Mouse (Mus musculus) ES-Bruce4 (cell line): ENCODE measurements around the gene Znhit1. TPM values are rescaled to one million over a fixed set of nuclear protein-coding genes. Genes with fewer than 3 reads are reported as not detected.
"Not testable (repeated sequence)": the region's sequence is repeated elsewhere in the genome, so short reads cannot be mapped to it uniquely, and the experiment has no call there.

ENCODE experiments used
- H3K27ac ChIP-seq: 2 replicates; pipeline ENCODE4 v1.5.1; 2012; ENCODE audit warnings: low read length, inconsistent platforms; ENCODE audit not compliant: insufficient read depth
- H3K27me3 ChIP-seq: 2 replicates; pipeline ENCODE4 v1.6.1; 2012; ENCODE audit warnings: mild to moderate bottlenecking, low read length, inconsistent platforms; ENCODE audit not compliant: control insufficient read depth, poor library complexity, insufficient read depth, severe bottlenecking
- H3K36me3 ChIP-seq: 2 replicates; pipeline ENCODE4 v1.6.1; 2012; ENCODE audit warnings: inconsistent platforms, mild to moderate bottlenecking, low read length, moderate library complexity; ENCODE audit not compliant: control insufficient read depth, poor library complexity, insufficient read depth, severe bottlenecking
- H3K4me1 ChIP-seq: one replicate; pipeline ENCODE4 v1.8.1; 2011; ENCODE audit warnings: low read length; ENCODE audit not compliant: control insufficient read depth, insufficient read depth
- H3K4me3 ChIP-seq: 2 replicates; pipeline ENCODE4 v1.5.1; 2011; ENCODE audit warnings: low read depth, mild to moderate bottlenecking, low read length
- H3K9ac ChIP-seq: 2 replicates; pipeline ENCODE4 v1.6.1; 2012; ENCODE audit warnings: low read depth, mild to moderate bottlenecking, inconsistent platforms; ENCODE audit not compliant: poor library complexity, severe bottlenecking
- H3K9me3 ChIP-seq: replicated peaks from 2 replicates; pipeline ENCODE4 v1.6.1; 2012; ENCODE audit warnings: mild to moderate bottlenecking, low read length, inconsistent platforms; ENCODE audit not compliant: control insufficient read depth, poor library complexity, insufficient read depth, severe bottlenecking
- CTCF ChIP-seq: IDR thresholded peaks from one replicate; pipeline ENCODE4 v1.8.1; 2011; ENCODE audit warnings: low read depth, low read length
- EP300 ChIP-seq: IDR thresholded peaks from 2 replicates; pipeline ENCODE4 v1.6.1; 2011; ENCODE audit warnings: low read depth, low read length; ENCODE audit not compliant: insufficient read depth
- POLR2A ChIP-seq: IDR thresholded peaks from one replicate; pipeline ENCODE4 v1.8.1; 2011; ENCODE audit warnings: low read length; ENCODE audit not compliant: insufficient read depth
- polyA plus RNA-seq: library from polyadenylated mRNA; stranded (reverse); fragments of >200 nt; gene quantifications from 2 replicates; pipeline ENCODE4 v1.2.4, GENCODE M21; 2011; ENCODE audit warnings: low read depth; ENCODE audit not compliant: missing spikeins, insufficient read depth, insufficient read length

Znhit1 gene
- polyA plus RNA-seq, 1 experiment: 26.6 TPM

GRCm38 (mm10) chr5:136953440-136953951 is 34.3 kb downstream of the Znhit1 start:
- Histone ChIP-seq H3K36me3 (0 out of 2 replicates have a peak, but pooled peaks cover 4% of the 10 kb centered on the region), H3K27me3 (no peaks in the 10 kb centered on the region), H3K4me1 (peaks cover 5% of the 10 kb centered on the region), H3K9me3 (0 out of 2 replicates have a peak, but pooled peaks cover 3% of the 10 kb centered on the region), H3K9ac (peak overlapping the region; percentile 74), H3K4me3 (peak overlapping the region; percentile 91), H3K27ac (peak overlapping the region; percentile 56)
- no peak for TF ChIP-seq POLR2A

GRCm38 (mm10) chr5:136953015-136953414 is 34.8 kb downstream of the Znhit1 start, which contains the start of gene Fis1:
Fis1 (plus strand) TSS chr5:136953275.
- Histone ChIP-seq H3K9me3 (0 out of 2 replicates have a peak, but pooled peaks cover 3% of the 10 kb centered on the region), H3K4me3 (peak within 1 kb of the TSS; percentile 91), H3K4me1 (peaks cover 5% of the 10 kb centered on the region), H3K9ac (peak within 1 kb of the TSS; percentile 74), H3K36me3 (0 out of 2 replicates have a peak, but pooled peaks cover 4% of the 10 kb centered on the region), H3K27me3 (no peaks in the 10 kb centered on the region), H3K27ac (peak within 1 kb of the TSS; percentile 99)
- peak; percentile 4 for TF ChIP-seq POLR2A
- TF ChIP-seq CTCF: no peak
- TF ChIP-seq EP300: peak; percentile 33; the same call in 1 of the 2 replicates

- no peaks in the 10 kb centered on the region for H3K27me3 ChIP-seq
- H3K27ac ChIP-seq: peak overlapping the region; percentile 99
- no peak for TF ChIP-seq CTCF
- no peak for TF ChIP-seq POLR2A
- TF ChIP-seq EP300: no peak
- peak overlapping the region; percentile 66 for H3K9ac ChIP-seq
- H3K4me3 ChIP-seq: 0 out of 2 replicates have a peak overlapping the region, but pooled peaks have one; percentile 8
- H3K4me1 ChIP-seq: peaks cover 5% of the 10 kb centered on the region
- 0 out of 2 replicates have a peak, but pooled peaks cover 6% of the 10 kb centered on the region for H3K9me3 ChIP-seq
- 0 out of 2 replicates have a peak, but pooled peaks cover 2% of the 10 kb centered on the region for H3K36me3 ChIP-seq
Measured at GRCm38 (mm10) chr5:136952153-136952552, 35.7 kb downstream of the Znhit1 start.

GRCm38 (mm10) chr5:136950521-136950920 is 37.3 kb downstream of the Znhit1 start:
- Histone ChIP-seq H3K4me3 (no peak overlapping the region), H3K27me3 (no peaks in the 10 kb centered on the region), H3K27ac (peak overlapping the region; percentile 99), H3K4me1 (peaks cover 2% of the 10 kb centered on the region), H3K36me3 (no peaks in the 10 kb centered on the region; the same call in 1 of the 2 replicates), H3K9ac (peak overlapping the region; percentile 18; the same call in 1 of the 2 replicates), H3K9me3 (0 out of 2 replicates have a peak, but pooled peaks cover 6% of the 10 kb centered on the region)
- no peak for TF ChIP-seq EP300
- TF ChIP-seq POLR2A: no peak
- TF ChIP-seq CTCF: no peak

- peak overlapping the region; percentile 27; the same call in 1 of the 2 replicates for H3K27ac ChIP-seq
- H3K9me3 ChIP-seq, H3K4me1 ChIP-seq, H3K4me3 ChIP-seq, H3K36me3 ChIP-seq, H3K9ac ChIP-seq, H3K27me3 ChIP-seq: not testable (repeated sequence)
Measured at GRCm38 (mm10) chr5:136949551-136950336, 38.1 kb downstream of the Znhit1 start.

DNA sequence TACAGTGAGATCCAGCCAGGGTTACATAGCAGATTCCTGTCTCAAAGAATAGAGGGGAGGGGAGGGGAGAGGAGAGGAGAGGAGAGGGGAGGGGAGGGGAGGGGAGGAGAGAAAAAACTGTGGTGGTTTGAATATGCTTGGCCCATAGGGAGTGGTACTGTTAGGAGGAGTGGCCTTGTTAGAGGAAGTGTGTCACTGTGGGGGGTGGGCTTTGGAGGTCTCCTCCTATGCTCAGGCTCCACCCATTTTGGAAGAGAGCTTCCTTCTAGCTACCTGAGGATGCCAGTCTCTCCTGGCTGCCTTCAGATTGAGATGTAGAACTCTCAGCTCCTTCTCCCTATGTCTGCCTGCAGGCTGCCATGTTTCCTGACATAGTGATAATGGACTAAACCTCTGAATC is 39.9 kb downstream of the Znhit1 start:
- no peak for TF ChIP-seq CTCF
- no peak for TF ChIP-seq EP300
- TF ChIP-seq POLR2A: no peak
- Histone ChIP-seq H3K9me3 (0 out of 2 replicates have a peak, but pooled peaks cover 6% of the 10 kb centered on the region), H3K36me3 (no peaks in the 10 kb centered on the region; the same call in 1 of the 2 replicates), H3K27me3 (no peaks in the 10 kb centered on the region), H3K27ac (no peak overlapping the region), H3K4me3 (no peak overlapping the region), H3K9ac (no peak overlapping the region), H3K4me1 (peaks cover 5% of the 10 kb centered on the region)
